Mouse (Mus musculus) small intestine, adult 2 months (tissue): ENCODE measurements around the gene Prdx2.

Experiments used
- CTCF ChIP-seq: fragments of 200-500 bp; IDR thresholded peaks from 2 replicates; pipeline ENCODE4 v1.5.1; 2012; ENCODE audit warnings: low read depth, mild to moderate bottlenecking, control low read depth, inconsistent platforms, low read length, moderate library complexity, mixed read lengths; ENCODE audit not compliant: insufficient replicate concordance, insufficient read length; ENCODE audit errors: extremely low read depth
- POLR2A ChIP-seq: fragments of 200-500 bp; IDR thresholded peaks from 2 replicates; pipeline ENCODE4 v1.6.1; 2012; ENCODE audit warnings: low read depth, mild to moderate bottlenecking, control low read depth, inconsistent platforms, low read length, moderate library complexity

DNA sequence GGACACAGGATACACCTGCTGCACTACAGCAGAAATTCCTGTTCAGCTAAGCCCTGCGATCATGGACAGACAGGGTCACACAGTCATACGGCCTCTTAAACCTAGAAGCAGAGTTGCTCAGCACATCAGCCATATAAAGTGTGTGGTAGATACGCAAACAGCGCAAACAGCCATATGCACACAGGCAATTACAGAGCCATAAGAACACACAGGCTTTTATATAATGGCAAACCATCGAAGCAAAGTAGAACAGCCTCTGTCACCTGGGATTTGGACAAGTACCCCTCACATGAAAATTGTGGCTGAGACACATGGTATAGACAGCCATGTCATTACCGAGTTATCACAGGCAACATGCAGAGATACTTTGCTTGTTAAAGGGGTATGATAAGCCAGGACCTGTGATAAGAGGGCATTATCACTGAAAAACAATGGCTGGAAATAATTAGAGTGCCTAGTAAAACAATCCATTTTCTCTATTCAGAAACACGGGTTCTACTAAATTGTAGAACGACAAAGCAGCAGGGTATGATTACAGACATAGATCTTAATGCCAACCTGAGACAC lies 17.1 kb downstream of the Prdx2 start:
- TF ChIP-seq CTCF (no peak), POLR2A (no peak)
